Mouse (Mus musculus) forebrain, embryonic 13.5 days (tissue): ENCODE measurements at regions not wholly inside any gene's neighbourhood (a gene's known extent, or its start where the extent isn't known, plus 50 kb on each side); places are given as distances from the start of the nearest gene placed in this dataset.

Source experiments
- ATAC-seq: fragments of 200-750 bp; cut with Nextera tagmentation; 2 replicates; pipeline ENCODE4 v1.8.0; 2017
- H3K27ac ChIP-seq: fragments of 300-500 bp; sonication (generic); 2 replicates; pipeline ENCODE4 v1.5.1; 2015; ENCODE audit warnings: inconsistent platforms, mild to moderate bottlenecking, moderate library complexity
- H3K27me3 ChIP-seq: fragments of 300-500 bp; sonication (generic); 2 replicates; pipeline ENCODE4 v1.6.1; 2015; ENCODE audit warnings: mild to moderate bottlenecking, inconsistent platforms
- H3K36me3 ChIP-seq: fragments of 300-500 bp; sonication (generic); 2 replicates; pipeline ENCODE4 v1.6.1; 2015; ENCODE audit warnings: mild to moderate bottlenecking, inconsistent platforms; ENCODE audit not compliant: poor library complexity, severe bottlenecking
- H3K4me1 ChIP-seq: fragments of 300-500 bp; sonication (generic); 2 replicates; pipeline ENCODE4 v1.6.1; 2015; ENCODE audit warnings: inconsistent platforms
- H3K4me2 ChIP-seq: fragments of 300-500 bp; sonication (generic); 2 replicates; pipeline ENCODE4 v1.6.1; 2015; ENCODE audit warnings: inconsistent platforms, mild to moderate bottlenecking, moderate library complexity
- H3K4me3 ChIP-seq: fragments of 300-500 bp; sonication (generic); 2 replicates; pipeline ENCODE4 v1.5.1; 2015; ENCODE audit warnings: mild to moderate bottlenecking, inconsistent platforms
- H3K9ac ChIP-seq: fragments of 300-500 bp; sonication (generic); 2 replicates; pipeline ENCODE4 v1.6.1; 2015; ENCODE audit warnings: mild to moderate bottlenecking, inconsistent platforms
- H3K9me3 ChIP-seq: fragments of 300-500 bp; sonication (generic); replicated peaks from 2 replicates; pipeline ENCODE4 v1.6.1; 2016; ENCODE audit warnings: inconsistent platforms
- WGBS: fragments of 180-500 bp; shearing (Covaris S2); methylation state at CpG from one replicate; pipeline ENCODE4 v1.1.7; 2015; 5-methylcytosine and 5-hydroxymethylcytosine counted together

DNA sequence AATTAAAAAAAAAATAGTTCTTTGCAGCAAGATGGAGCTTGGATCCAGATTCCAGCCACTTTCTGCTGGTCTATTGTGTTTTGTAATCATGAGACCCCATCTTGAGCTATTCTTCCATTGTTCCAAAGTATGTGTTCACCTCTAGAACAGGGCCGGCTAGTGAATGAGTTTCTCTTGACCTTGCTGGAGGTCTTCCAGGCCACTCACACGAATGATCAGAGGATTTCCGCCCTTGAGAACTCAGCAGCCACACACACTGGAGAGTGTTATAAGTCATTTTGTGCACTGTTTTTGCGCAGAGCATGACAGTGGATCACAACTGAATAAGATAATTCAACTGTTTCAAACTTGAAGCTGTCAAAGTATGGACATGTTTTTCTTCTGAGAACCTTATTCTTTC lies 110.5 kb downstream of the Tbx4 start:
- no peak overlapping the region for H3K4me3 ChIP-seq
- ATAC-seq = no peak
- H3K4me2 ChIP-seq = no peak overlapping the region
- 70% methylated on average over 4 of the region's 4 CpGs for WGBS
- no peak overlapping the region for H3K27ac ChIP-seq
- H3K9ac ChIP-seq = no peak overlapping the region
- no peaks in the 10 kb centered on the region for H3K36me3 ChIP-seq
- no peaks in the 10 kb centered on the region for H3K9me3 ChIP-seq
- peaks cover 14% of the 10 kb centered on the region for H3K4me1 ChIP-seq
- H3K27me3 ChIP-seq = peaks cover 6% of the 10 kb centered on the region; the same call in 1 of the 2 replicates

DNA sequence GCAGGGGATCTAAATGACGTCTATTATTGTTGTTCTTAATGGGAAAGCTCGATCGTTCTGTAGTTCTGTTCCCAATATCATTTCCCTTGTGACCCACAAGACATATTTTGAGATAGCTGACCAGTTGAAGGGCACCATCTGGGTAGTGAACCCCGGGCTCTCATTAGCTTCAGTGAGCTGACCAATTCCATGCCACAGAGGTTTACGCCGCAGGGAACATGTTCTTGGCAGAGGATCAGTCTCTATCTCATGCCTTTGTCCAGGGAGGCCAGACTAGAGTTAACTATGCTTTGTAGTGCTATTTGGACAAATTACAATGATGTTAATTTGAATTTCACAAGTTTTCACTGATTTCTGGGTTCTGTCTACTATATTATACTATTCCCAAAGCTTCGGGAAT lies 117.1 kb downstream of the Tbx4 start:
- Histone ChIP-seq H3K27me3 (0 out of 2 replicates have a peak, but pooled peaks cover 3% of the 10 kb centered on the region), H3K9me3 (no peaks in the 10 kb centered on the region), H3K4me1 (no peaks in the 10 kb centered on the region), H3K4me2 (no peak overlapping the region), H3K4me3 (no peak overlapping the region), H3K36me3 (no peaks in the 10 kb centered on the region), H3K27ac (no peak overlapping the region), H3K9ac (no peak overlapping the region)
- 80% methylated on average over 7 of the region's 7 CpGs for WGBS
- no peak for ATAC-seq

- Histone ChIP-seq H3K27ac (no peak overlapping the region), H3K9ac (no peak overlapping the region), H3K4me2 (no peak overlapping the region), H3K4me1 (no peaks in the 10 kb centered on the region), H3K36me3 (no peaks in the 10 kb centered on the region), H3K4me3 (no peak overlapping the region), H3K27me3 (0 out of 2 replicates have a peak, but pooled peaks cover 4% of the 10 kb centered on the region), H3K9me3 (no peaks in the 10 kb centered on the region)
- 82% methylated on average over 2 of the region's 2 CpGs for WGBS
- ATAC-seq = no peak
These were observed 119.1 kb downstream of the Tbx4 start for GRCm38 (mm10) chr11:86005284-86005683.

DNA sequence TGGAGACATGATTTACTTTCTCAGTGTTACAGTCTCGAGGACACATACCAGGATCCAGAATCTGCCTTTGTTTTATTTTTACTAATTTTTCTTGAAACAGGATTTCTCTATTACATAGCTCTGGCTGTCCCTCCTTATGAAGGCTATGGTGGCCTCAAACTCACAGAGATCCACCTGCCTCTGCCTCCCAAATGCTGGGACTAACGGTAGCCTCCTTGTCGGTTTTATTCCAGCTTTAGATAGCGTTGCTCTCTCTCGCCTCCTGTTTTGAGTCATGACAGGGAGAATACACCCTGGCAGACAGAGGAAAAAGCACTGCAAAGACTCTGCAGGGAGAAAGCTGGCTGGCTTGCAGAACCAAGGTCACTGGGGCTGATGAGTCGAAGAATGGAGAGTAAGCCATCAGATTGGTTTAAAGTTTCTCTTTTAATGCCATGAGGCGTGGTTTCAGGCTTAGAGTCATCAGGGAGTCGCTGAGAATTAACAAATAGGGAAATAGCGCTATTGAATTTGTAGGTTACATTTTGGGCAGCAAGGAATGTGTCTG lies 119.8 kb downstream of the Tbx4 start:
- H3K27me3 ChIP-seq = 0 out of 2 replicates have a peak, but pooled peaks cover 7% of the 10 kb centered on the region
- no peak overlapping the region for H3K27ac ChIP-seq
- no peak overlapping the region for H3K4me3 ChIP-seq
- no peak overlapping the region for H3K9ac ChIP-seq
- H3K4me1 ChIP-seq = no peaks in the 10 kb centered on the region
- no peaks in the 10 kb centered on the region for H3K36me3 ChIP-seq
- H3K9me3 ChIP-seq = no peaks in the 10 kb centered on the region
- no peak overlapping the region for H3K4me2 ChIP-seq
- no peak for ATAC-seq
- whole genome bisulfite sequencing = 88% methylated on average over 9 of the region's 9 CpGs

DNA sequence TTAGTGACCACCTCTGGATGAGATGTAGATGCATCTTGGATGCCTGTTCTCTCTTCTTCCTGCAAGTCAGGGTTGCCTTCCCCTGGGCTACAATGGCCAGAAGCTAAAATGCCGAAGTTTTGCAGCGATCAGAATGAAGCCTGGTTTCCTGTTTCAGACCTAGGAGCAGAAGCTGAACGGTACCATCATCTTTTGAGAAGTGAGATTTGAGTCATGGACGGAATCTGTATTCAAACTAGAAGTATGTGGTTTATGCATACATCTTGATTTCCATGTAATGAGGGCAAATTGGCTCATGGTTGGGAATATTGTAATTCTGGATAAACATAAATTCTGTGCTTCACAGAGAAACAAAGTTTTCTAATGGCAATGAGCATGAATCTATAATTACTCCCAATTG lies 120.6 kb downstream of the Tbx4 start:
- Histone ChIP-seq H3K36me3 (no peaks in the 10 kb centered on the region), H3K9ac (no peak overlapping the region), H3K9me3 (no peaks in the 10 kb centered on the region), H3K4me1 (no peaks in the 10 kb centered on the region), H3K4me3 (no peak overlapping the region), H3K27me3 (0 out of 2 replicates have a peak, but pooled peaks cover 7% of the 10 kb centered on the region), H3K4me2 (no peak overlapping the region), H3K27ac (no peak overlapping the region)
- ATAC-seq = no peak
- 86% methylated on average over 4 of the region's 4 CpGs for WGBS
